Mouse (Mus musculus): ENCODE results near the gene Cacnb4. TPM values are rescaled to one million over a fixed set of nuclear protein-coding genes. Genes with fewer than 3 reads are reported as not detected.

Cacnb4 gene
- polyA plus RNA-seq, 1 experiment from 2014 or later, result 21.5 TPM

DNA sequence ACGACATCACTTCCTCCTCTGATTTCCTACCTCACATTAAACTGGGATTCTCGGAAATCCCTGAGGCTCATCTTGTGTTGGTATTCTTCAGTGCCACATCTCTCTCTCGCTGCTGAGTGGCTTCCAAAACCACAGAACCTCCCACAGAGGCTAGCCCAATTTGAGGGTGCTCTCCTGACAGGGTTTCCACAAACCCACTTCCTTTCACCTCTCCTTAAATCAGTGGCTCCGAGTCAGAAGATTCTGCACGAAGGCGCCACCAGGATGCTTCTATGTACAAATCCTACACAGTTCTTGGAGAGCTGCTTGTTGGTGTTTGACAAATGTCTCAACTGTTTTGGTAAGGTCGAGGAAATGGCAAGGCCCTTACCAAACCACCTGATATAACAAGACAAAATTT lies 115.5 kb downstream of the Cacnb4 start:
- Histone ChIP-seq H3K36me3 (ENCODE audit: control insufficient read depth, insufficient read depth, low read length) (no peaks in the 10 kb centered on the region), H3K9ac (replicated peaks; ENCODE audit: low read depth, low read length) (no peak overlapping the region), H3K27ac (ENCODE audit: low read depth, low read length) (no peak overlapping the region), H3K4me2 (ENCODE audit: low read depth, low read length) (no peak overlapping the region), H3K27me3 (ENCODE audit: control insufficient read depth, insufficient read depth, low read length) (no peaks in the 10 kb centered on the region), H3K4me1 (ENCODE audit: control insufficient read depth, insufficient read depth, low read length) (peaks cover 8% of the 10 kb centered on the region; the same call in 1 of the 2 replicates), H3K9me3 (ENCODE audit: control insufficient read depth, low read length) (no peaks in the 10 kb centered on the region), H3K4me3 (ENCODE audit: low read depth, low read length) (no peak overlapping the region)
- 87% methylated on average over 7 of the region's 7 CpGs for WGBS
- no peak for ATAC-seq (ENCODE audit: low read depth)

DNA sequence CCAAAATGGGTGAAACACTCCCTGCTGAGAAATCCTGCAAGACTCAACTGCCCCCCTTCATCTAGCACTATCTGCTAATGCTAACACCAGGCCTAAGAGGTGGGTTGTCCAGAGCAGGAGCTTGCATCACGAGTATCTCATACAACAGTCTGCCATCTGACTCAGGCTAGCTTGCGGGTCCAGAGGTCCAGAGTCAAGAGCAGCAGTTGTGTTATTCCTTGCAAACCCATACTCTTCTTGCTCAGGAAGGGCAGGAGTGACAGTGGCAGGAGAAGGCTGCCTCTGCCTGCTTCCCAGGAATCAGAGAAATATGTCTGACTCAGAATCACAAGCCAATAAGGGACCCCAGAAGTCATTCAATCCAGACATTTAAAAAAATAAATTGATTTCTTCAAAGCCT lies 116.4 kb downstream of the Cacnb4 start:
- Histone ChIP-seq H3K4me2 (ENCODE audit: low read depth, low read length) (no peak overlapping the region), H3K4me3 (ENCODE audit: low read depth, low read length) (no peak overlapping the region), H3K4me1 (ENCODE audit: control insufficient read depth, insufficient read depth, low read length) (peaks cover 13% of the 10 kb centered on the region; the same call in 1 of the 2 replicates), H3K9ac (replicated peaks; ENCODE audit: low read depth, low read length) (no peak overlapping the region), H3K9me3 (ENCODE audit: control insufficient read depth, low read length) (no peaks in the 10 kb centered on the region), H3K27ac (ENCODE audit: low read depth, low read length) (no peak overlapping the region), H3K27me3 (ENCODE audit: control insufficient read depth, insufficient read depth, low read length) (no peaks in the 10 kb centered on the region), H3K36me3 (ENCODE audit: control insufficient read depth, insufficient read depth, low read length) (no peaks in the 10 kb centered on the region)
- ATAC-seq (ENCODE audit: low read depth), result no peak
- 80% methylated on average over 2 of the region's 2 CpGs for WGBS

DNA sequence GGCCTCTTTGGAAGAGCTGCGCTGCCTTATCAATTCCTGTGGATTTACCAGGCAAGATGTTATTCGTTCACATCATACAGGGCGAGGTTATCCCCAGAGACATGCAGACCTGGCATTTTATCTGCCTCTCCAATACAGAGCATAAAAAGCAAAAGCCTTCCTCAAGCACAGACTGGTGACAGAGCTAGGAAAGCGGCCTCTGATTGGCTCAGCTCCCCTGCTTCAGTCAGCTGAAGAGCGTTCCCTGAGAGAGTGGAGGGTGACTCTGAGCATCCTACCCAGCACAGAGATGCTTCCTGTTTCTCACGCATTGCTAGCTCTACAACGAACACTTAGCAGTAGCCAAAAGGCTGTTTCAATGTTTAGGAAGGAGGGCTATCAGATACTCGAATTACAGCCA lies 118.2 kb downstream of the Cacnb4 start:
- WGBS, result 26% methylated on average over 8 of the region's 8 CpGs
- Histone ChIP-seq H3K4me1 (ENCODE audit: control insufficient read depth, insufficient read depth, low read length) (peaks cover 13% of the 10 kb centered on the region; the same call in 1 of the 2 replicates), H3K4me3 (ENCODE audit: low read depth, low read length) (peak overlapping the region; percentile 38)

DNA sequence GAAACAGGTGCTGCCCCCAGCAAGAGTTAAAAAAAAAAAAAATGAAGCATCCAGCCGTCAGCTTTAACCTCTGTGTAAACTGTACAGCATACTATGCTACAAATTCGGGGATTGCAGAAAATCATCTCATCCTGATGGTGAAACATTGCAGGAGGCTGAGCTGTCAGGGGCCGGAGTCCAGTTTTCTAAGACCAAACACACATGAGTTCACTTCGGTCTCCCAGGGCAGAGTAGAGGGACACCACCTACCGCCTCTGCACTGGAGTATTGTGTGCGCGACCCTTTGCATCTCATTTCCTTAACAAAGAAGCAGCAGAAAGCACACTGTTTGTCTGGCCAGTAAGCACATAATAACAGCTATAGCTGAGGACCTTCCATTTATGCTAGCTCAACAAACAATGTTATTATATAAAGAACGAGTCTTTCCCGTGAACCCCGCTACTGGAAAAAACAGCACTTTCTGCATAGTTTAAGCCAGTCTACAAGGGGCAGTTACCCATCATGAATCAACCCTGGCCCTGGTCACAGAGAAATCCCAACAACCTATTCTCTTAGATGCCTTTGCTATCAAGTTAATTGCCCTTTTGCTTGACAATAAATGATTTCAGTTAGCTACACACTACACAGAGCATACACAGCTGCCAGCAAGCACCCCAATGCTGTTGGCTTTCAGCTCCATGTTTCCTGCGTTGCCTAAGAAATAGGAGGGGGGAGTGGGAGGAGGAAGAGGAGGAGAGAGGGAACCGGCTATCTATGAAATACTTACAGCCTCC lies 118.9 kb downstream of the Cacnb4 start:
- ATAC-seq (ENCODE audit: low read depth), result peak; percentile 87

More for the DNA sequence above, 118.2 kb downstream of the Cacnb4 start:
- Histone ChIP-seq H3K36me3 (ENCODE audit: control insufficient read depth, insufficient read depth, low read length) (no peaks in the 10 kb centered on the region), H3K9me3 (ENCODE audit: control insufficient read depth, low read length) (no peaks in the 10 kb centered on the region), H3K27ac (ENCODE audit: low read depth, low read length) (peak overlapping the region; percentile 76), H3K27me3 (ENCODE audit: control insufficient read depth, insufficient read depth, low read length) (no peaks in the 10 kb centered on the region), H3K4me2 (ENCODE audit: low read depth, low read length) (peak overlapping the region; percentile 55), H3K9ac (replicated peaks; ENCODE audit: low read depth, low read length) (peak overlapping the region; percentile 60)
- ATAC-seq (ENCODE audit: low read depth), result peak; percentile 99

DNA sequence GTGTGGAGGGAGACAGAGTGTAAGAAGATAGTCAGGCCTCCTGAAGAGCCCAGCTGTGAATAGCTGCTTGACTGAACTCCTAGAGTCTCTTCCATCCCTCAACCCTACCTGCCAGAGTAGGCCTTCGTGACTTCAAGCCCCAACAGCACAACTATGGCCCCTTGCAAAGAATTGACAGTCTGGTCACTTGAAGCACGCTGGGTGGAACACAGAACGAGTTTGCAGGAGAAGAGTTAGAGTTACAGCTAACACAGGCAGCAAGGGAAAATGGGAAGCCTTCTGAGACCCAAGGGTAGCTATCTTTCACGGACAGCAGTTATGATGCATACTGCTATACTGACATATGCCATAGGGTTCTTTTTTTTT lies 119.7 kb downstream of the Cacnb4 start:
- Histone ChIP-seq H3K4me3 (ENCODE audit: low read depth, low read length) (peak overlapping the region; percentile 38), H3K9ac (replicated peaks; ENCODE audit: low read depth, low read length) (no peak overlapping the region; the same call in 1 of the 2 replicates), H3K4me1 (ENCODE audit: control insufficient read depth, insufficient read depth, low read length) (peaks cover 13% of the 10 kb centered on the region; the same call in 1 of the 2 replicates), H3K27me3 (ENCODE audit: control insufficient read depth, insufficient read depth, low read length) (no peaks in the 10 kb centered on the region), H3K4me2 (ENCODE audit: low read depth, low read length) (peak overlapping the region; percentile 55), H3K27ac (ENCODE audit: low read depth, low read length) (no peak overlapping the region), H3K36me3 (ENCODE audit: control insufficient read depth, insufficient read depth, low read length) (no peaks in the 10 kb centered on the region), H3K9me3 (ENCODE audit: control insufficient read depth, low read length) (no peaks in the 10 kb centered on the region)
- WGBS, result 66% methylated on average over 4 of the region's 4 CpGs
- ATAC-seq (ENCODE audit: low read depth), result no peak

More for the DNA sequence above, 118.9 kb downstream of the Cacnb4 start:
- Histone ChIP-seq H3K36me3 (ENCODE audit: control insufficient read depth, insufficient read depth, low read length) (no peaks in the 10 kb centered on the region), H3K27me3 (ENCODE audit: control insufficient read depth, insufficient read depth, low read length) (no peaks in the 10 kb centered on the region), H3K9ac (replicated peaks; ENCODE audit: low read depth, low read length) (peak overlapping the region; percentile 60), H3K9me3 (ENCODE audit: control insufficient read depth, low read length) (no peaks in the 10 kb centered on the region), H3K4me3 (ENCODE audit: low read depth, low read length) (peak overlapping the region; percentile 38), H3K27ac (ENCODE audit: low read depth, low read length) (peak overlapping the region; percentile 76), H3K4me1 (ENCODE audit: control insufficient read depth, insufficient read depth, low read length) (peaks cover 13% of the 10 kb centered on the region; the same call in 1 of the 2 replicates), H3K4me2 (ENCODE audit: low read depth, low read length) (peak overlapping the region; percentile 55)
- WGBS, result 20% methylated on average over 12 of the region's 12 CpGs

DNA sequence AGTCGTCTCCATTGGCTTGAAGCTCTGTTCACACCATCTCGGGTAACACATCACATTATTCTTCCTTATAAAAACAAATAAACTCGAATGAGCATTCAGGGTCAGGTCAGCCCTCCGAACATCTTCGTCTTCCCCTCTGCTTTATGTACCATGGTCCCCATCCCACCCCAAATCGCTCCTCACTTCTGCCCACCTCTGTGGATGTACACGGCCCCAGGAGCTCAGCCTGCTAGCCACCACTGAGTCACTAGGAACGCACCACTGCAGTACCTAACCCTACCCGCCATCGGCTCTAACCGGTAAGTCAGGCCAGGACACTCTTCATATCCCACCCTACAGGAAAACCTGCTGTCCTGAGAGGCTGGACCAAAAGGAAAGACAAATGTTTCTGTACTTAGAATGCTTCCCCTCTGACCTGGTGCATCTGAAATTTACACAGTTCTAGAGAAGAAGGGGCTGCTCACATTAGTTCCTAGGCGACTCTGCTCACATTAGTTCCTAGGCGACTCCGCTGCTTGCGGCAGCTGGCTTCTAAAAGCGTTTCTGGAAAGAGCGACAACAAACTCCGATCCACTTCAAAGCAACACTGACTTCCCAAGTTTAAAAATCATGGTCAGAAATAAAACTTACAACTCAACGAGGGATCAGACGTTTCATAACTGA lies 120.2 kb downstream of the Cacnb4 start:
- Histone ChIP-seq H3K36me3 (ENCODE audit: control insufficient read depth, insufficient read depth, low read length) (no peaks in the 10 kb centered on the region), H3K4me3 (ENCODE audit: low read depth, low read length) (peak overlapping the region; percentile 38), H3K9ac (replicated peaks; ENCODE audit: low read depth, low read length) (0 out of 2 replicates have a peak overlapping the region, but pooled peaks have one; percentile 8), H3K27ac (ENCODE audit: low read depth, low read length) (no peak overlapping the region), H3K27me3 (ENCODE audit: control insufficient read depth, insufficient read depth, low read length) (no peaks in the 10 kb centered on the region), H3K4me1 (ENCODE audit: control insufficient read depth, insufficient read depth, low read length) (peaks cover 13% of the 10 kb centered on the region; the same call in 1 of the 2 replicates), H3K4me2 (ENCODE audit: low read depth, low read length) (peak overlapping the region; percentile 55), H3K9me3 (ENCODE audit: control insufficient read depth, low read length) (no peaks in the 10 kb centered on the region)
- no peak for ATAC-seq (ENCODE audit: low read depth)
- 84% methylated on average over 20 of the region's 20 CpGs for WGBS

DNA sequence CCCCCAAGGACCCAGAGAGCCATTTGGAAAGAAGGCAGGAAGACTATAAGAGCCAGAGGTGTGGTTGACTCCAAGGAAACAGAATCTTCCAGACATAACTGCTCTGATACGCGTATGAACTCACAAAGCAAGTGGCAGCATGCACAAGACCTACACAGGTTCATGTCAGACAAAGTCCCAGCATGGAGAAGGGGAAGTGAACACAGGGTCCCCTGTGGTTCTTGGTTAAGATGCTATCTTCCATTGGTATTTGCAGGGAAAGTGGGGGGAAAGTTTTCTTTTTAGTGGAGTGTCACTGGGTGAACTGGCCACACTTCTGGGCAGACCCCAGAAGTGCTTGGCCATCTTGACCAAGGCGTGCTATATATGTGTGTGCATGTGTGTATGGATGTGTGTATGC lies 128.2 kb downstream of the Cacnb4 start:
- H3K9me3 ChIP-seq (ENCODE audit: control insufficient read depth, low read length), result peaks cover 3% of the 10 kb centered on the region; the same call in 1 of the 2 replicates
- no peak overlapping the region for H3K4me3 ChIP-seq (ENCODE audit: low read depth, low read length)
- no peaks in the 10 kb centered on the region for H3K4me1 ChIP-seq (ENCODE audit: control insufficient read depth, insufficient read depth, low read length)
- 94% methylated on average over 3 of the region's 3 CpGs for WGBS
- H3K9ac ChIP-seq (replicated peaks; ENCODE audit: low read depth, low read length), result no peak overlapping the region
- ATAC-seq (ENCODE audit: low read depth), result no peak
- no peak overlapping the region for H3K4me2 ChIP-seq (ENCODE audit: low read depth, low read length)
- no peaks in the 10 kb centered on the region for H3K27me3 ChIP-seq (ENCODE audit: control insufficient read depth, insufficient read depth, low read length)
- H3K36me3 ChIP-seq (ENCODE audit: control insufficient read depth, insufficient read depth, low read length), result no peaks in the 10 kb centered on the region
- no peak overlapping the region for H3K27ac ChIP-seq (ENCODE audit: low read depth, low read length)

DNA sequence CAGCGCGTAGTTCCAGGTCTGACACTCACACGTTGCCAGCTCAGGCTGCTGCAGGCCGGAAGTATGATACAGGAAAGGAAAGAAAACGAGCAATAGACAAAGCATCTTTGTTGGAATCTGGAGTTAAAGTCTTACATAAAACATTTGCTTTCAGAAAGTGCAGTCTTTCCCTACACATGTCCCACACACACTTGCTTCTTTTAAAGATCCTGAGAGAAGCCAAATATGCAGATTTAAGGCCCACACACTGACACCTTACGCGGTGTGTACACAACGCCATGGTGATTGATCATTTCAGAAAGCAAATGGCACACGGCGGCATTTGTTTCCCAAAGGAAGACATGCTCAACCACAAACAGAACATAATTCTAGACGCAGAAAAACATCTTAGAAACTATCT lies 129.3 kb downstream of the Cacnb4 start:
- Histone ChIP-seq H3K4me2 (ENCODE audit: low read depth, low read length) (no peak overlapping the region), H3K4me3 (ENCODE audit: low read depth, low read length) (no peak overlapping the region), H3K4me1 (ENCODE audit: control insufficient read depth, insufficient read depth, low read length) (no peaks in the 10 kb centered on the region), H3K9me3 (ENCODE audit: control insufficient read depth, low read length) (peaks cover 3% of the 10 kb centered on the region; the same call in 1 of the 2 replicates), H3K9ac (replicated peaks; ENCODE audit: low read depth, low read length) (no peak overlapping the region), H3K27ac (ENCODE audit: low read depth, low read length) (no peak overlapping the region), H3K36me3 (ENCODE audit: control insufficient read depth, insufficient read depth, low read length) (no peaks in the 10 kb centered on the region), H3K27me3 (ENCODE audit: control insufficient read depth, insufficient read depth, low read length) (no peaks in the 10 kb centered on the region)
- 80% methylated on average over 11 of the region's 11 CpGs for WGBS
- ATAC-seq (ENCODE audit: low read depth), result no peak

DNA sequence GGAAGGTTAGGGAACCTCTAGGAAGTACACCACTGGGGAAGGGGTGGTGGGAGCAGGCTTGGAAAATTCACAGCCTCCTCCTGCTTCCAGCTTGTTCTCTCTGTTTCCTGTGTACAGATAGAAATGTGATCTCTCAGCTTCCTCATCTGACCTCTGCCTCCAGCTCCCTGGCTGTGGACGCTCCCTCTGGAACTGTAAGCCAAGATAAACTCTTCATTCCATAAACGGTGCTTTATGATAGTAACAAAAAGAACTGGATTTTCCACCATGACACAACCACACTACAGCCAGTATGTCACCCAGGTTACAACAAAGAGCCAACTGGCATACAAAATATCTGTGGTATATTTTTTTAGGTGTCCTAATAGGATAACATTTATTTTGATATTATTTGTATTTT lies 132.1 kb downstream of the Cacnb4 start:
- H3K4me1 ChIP-seq (ENCODE audit: control insufficient read depth, insufficient read depth, low read length), result no peaks in the 10 kb centered on the region
- no peak overlapping the region for H3K4me3 ChIP-seq (ENCODE audit: low read depth, low read length)
- H3K4me2 ChIP-seq (ENCODE audit: low read depth, low read length), result no peak overlapping the region
- H3K27ac ChIP-seq (ENCODE audit: low read depth, low read length), result no peak overlapping the region
- no peak overlapping the region for H3K9ac ChIP-seq (replicated peaks; ENCODE audit: low read depth, low read length)
- 87% methylated on average over 2 of the region's 2 CpGs for WGBS
- H3K36me3 ChIP-seq (ENCODE audit: control insufficient read depth, insufficient read depth, low read length), result no peaks in the 10 kb centered on the region
- no peaks in the 10 kb centered on the region for H3K27me3 ChIP-seq (ENCODE audit: control insufficient read depth, insufficient read depth, low read length)
- ATAC-seq (ENCODE audit: low read depth), result no peak
- H3K9me3 ChIP-seq (ENCODE audit: control insufficient read depth, low read length), result peaks cover 3% of the 10 kb centered on the region; the same call in 1 of the 2 replicates

Data from neural tube, embryonic 14.5 days (tissue).